Mouse (Mus musculus) thymus, postnatal 4 days (tissue): ENCODE results near the gene Ubxn11.
"Not testable (repeated sequence)": the region's sequence is repeated elsewhere in the genome, so short reads cannot be mapped to it uniquely, and the experiment has no call there.

Experiments
- DNase-seq: peaks from one replicate; pipeline ENCODE4 v3.0.0; 2021

The Ubxn11 gene

DNA sequence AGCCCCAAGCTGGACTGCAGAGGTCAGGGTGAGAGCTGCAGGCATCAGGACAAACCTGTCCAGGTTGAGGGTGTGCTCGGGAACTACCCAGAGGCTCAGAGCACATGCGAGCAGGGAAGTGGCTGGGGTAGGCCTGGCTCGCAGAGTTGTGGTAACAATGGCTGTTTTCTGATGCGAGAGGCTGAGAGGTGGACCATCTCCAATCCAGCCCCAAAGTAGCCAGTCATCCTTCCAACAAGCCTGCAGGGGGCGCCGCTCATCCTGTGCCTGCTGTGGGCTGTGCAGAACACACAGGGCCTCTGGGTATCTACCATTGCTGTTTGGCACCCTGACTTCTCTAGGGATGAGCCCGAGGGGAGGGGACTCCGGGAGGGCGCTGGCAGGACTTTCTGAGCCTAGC, 17.3 kb downstream of the Ubxn11 start:
- peak; percentile 83 for DNase-seq

DNA sequence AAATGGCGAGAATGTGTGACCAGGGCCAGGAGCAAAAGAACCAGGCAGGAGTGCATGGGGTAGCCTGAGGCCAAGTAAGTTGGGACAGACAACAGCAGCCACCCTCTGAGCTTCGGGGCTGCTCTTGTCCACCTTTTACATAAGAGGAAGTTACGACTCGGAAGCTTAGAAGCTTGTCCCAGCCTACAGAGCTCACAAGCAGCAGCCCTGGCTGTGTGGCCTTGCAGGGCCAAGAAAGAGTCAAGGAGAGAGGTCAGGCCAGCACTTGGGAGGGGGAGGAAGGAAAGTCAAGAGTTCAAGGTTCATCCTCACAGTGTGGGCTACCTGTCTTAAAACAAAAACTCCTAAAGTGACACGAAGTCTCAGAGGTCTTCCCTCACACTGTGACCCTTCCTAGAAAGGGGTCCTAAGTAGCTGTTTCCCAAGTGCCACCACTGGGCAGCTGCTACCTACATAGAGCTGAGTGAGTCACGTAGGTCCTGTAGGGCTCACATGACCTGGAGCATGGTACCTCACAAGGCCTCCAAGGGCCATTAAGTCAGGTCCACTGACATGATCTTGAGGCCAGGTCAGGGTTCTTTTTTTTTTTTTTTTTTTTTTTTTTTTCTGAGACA, 17.9 kb downstream of the Ubxn11 start:
- peak; percentile 42 for DNase-seq

DNA sequence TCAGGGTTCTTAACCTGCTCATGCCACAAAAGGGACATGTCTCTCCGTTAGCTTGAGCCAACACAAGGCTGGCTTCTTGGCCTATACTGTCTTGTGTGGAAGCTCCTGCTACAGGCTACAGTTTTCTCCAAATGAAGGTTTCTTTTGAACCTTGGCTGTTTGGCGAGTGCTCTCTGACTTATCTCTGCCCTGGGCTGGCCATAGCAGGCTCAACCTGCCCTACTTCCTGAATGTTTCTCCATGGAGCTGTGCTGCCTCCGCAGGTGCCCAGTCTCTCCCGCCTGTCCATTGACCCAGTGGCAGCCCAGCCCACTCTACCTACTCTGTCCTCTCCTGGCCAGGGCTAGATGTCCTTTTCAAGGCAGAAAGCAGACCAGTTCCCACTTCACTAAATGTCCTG, 18.5 kb downstream of the Ubxn11 start:
- peak; percentile 56 for DNase-seq

DNA sequence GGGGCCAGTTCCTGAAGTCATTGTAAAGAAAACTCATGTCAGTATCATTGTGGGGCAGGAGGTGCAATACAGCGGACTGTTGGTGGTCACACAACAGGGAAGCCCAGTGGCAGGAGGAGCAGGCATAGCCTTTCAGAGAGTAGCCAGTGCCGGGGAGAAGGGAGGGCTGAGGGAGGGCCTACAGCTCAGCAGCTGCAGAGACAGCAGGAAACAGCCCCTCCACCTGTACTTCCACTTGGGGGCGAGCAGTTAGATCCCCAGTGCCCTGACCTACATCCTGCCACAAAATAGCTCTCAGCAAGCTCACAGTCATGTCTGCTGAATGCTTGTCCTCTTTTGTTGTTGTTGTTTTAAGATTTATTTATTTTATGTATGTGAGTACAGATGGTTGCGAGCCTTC, 19.2 kb downstream of the Ubxn11 start:
- peak; percentile 83 for DNase-seq

DNA sequence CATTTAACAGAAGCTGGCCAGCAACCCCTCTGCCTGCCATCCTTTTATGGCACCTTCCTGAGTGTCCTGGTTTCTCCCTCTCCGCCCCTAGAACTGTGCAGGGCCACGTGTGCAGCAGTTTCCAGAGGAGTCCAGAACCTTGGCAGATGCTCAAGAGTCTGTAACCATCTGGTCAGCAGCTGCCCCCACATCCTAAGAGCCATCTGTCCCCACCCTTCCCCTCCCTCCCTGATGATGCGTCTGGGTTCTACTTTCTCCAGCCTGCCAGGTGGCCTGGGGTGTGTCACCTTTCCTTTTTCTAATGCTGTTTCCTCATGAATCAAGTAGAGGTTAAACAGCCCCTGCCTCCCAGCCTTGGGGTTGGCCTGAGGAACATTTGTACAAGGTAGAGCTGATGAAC, 19.9 kb downstream of the Ubxn11 start:
- DNase-seq: peak; percentile 51

DNA sequence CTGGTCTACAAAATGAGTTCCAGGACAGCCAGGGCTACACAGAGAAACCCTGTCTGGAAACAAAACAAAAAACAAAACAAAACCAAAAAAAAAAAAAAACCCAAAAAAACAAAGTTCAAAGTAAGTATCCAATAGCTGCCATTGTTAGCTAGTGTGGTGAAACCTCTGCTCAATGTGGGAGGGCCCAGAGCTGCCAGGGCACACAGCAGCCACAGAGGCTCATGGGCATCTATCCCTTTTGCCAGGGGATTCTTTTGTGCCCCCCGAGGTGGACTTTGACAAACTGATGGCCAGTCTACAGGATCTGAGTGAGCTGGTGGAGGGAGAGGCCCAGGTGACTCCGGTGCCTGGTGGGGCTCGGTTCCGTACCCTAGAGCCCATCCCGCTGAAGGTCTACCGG, 20.8 kb downstream of the Ubxn11 start:
- DNase-seq: no peak

DNA sequence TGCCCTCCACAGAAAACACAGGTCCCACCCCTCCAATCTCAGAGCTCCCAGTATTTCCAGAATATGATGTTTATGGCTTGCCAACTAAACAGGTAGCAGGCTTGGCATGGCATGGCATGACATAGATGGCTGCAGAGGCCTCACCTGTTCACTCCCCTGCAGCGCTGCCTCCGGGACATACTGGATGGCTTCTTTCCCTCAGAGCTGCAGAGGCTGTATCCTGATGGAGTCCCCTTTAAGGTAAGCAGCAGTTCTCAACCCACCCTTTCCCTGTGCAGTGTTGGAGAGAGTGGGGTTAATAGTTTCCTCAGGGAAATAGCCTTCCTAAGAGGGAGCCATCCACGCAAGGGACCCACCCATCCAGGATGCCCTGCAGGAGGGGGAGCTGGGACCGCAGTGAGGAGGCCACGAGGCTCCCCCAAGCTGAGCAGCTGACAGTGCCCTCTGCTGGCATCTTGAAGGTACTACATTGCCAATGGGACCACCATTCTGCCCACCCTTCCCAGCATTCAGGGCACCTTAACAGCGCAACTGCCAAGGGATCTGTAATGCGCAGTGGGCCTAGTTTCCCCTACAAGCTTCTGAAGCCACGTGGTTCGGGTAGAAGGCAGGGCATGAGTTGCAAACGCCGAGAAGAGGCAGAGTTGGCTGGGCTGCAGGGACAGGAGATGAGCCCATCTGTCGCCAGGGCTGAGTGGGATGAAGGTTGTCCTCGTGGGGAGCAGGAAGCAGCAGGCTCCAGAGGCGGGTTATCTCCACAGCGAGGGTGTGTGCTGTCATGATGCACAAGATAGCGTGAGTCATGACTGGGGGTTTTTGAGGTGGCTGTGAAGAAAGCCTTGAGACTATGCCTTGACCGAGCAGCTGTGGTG, 21.5 kb downstream of the Ubxn11 start:
- peak; percentile 85 for DNase-seq

DNA sequence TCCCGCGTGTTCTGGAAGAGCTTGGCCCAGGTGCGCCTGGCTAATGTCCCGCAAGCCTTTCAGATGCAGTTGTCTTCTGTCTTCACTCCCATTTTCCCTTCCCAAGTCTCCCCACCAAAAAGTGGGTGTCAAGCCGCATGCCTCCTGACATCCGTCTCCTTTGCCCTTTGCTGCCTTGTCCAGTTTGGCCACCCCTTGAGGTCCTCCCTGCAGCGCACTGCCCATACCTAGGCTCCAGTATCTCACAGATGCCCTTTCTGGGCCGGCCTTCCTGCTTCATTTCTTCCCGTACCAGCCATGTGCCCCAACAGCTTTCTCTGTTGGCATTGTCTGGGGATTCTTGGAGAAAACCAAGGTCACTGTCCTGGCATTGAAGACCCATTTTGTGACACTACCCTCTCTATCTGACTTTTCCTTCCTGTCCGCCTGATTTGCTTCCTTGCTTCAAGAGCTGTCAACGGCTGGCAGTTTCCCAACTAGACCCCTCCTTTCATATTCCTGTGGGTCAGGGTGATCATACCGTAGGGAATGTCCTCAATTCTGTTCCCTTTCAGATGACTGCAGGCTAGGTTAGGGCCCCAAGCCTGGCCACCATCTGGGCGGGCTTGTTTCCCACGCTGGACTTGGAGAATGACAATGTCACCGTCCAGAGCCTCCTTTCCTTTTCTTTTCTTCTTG, 23.2 kb downstream of the Ubxn11 start:
- DNase-seq: no peak

DNA sequence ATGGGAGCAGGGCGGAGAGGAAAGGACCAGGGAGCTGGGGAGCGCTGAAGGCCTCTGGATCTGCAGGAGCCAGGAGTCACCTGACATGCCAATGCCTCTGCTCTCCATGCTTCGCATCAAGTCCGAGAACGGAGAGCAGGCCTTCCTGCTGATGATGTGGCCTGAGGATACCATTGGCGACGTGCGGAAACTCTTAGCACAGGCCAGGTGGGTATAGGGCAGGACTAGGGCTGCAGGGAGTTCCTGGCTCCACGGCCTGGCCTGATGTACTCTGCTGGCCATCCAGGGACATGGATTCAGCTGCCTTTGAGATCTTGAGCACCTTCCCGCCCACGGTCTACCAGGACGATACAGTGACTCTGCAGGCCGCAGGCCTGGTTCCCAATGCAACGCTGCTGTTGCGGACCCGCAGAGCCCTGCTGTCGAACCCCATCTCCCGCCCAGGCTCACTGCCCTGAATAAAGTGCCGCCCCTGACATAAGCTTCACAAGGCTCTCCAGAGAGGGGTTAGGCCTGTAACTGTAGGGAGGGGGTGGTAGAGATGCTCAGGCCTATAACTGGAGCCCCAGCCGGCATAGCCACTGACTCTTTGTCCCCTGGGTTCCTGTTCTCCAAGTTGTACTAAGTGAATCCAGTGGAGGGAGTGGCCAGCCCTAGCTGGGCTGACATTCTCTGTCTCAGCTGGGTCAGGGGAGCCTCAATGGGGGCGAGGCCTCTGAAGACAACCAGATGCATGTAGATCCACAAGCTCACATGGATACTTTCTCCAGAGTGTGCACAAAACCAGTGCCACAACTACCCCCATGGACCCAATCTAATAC, 24.1 kb downstream of the Ubxn11 start:
- peak; percentile 27 for DNase-seq

DNA sequence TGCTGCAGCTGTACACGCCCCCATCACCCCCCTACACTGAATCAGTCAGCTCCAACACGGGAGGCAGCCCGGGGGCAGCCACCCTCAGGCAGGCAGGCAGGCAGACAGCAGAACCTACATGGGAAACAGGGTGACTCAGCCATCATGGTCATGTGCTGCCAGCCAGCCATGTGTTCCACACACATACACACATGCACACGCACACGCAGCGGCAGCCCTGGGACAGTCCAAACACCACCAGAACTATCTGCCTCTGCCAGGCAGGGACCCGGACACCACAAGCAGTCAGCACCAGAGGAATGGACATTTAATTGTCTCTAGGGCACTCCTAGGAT, 24.7 kb downstream of the Ubxn11 start:
- DNase-seq: no peak

DNA sequence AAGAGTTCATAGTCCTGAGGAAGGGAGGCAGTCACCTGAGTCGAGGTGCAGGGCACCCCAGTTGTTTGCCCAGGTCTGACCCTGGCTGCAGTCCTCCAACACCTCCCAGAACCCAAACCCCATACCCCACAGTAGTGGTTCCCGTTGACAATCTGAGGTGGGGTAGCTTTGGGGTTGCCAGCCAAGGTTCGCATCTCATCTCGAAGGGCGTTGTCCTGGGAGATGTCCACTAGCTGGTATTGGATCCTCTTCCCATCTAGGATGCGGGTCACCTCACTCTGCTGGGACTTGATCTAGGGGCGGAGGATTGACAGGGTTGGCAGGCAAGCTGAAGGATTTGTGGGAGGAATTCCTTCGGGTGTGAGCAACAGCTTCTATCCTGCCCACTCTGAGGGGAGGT, 25.4 kb downstream of the Ubxn11 start:
- peak; percentile 27 for DNase-seq

DNA sequence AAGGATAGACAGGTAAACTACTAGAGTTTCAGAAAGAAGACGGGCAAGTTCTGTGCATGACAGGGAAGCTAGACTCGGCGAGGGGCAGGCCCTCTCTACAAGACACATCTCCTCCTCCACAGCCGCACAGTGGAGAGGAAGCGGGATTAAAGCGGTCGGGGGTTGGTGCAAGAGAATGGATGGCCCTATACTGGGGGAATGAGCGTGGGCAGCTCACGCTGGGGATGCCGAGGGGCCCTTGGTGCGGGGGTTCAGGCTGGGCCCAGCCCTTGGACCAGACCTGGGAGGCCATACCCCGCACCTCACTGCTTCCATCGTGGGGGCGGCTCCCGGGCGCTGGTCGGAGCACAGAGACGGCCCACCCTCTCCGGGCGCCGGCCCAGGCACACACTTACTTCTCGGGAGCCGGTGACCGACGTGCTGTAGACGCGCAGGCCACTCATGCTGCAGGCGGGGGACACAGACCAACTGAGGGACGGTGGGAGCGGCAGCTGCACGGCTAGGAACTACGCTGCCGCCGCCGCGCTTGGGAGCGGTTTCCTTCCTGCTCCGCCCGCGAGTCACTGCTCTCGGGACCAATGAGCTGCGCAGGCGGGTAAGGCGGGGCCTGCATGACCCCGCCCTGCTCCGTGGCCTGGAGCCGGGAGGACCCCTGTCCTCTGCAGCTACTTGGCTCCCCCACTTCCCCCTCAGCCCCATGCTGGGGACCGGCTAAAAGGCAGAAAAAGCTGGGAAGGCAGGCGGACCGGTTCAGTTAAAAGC, 26.0 kb downstream of the Ubxn11 start, which contains the start of gene Sh3bgrl3:
Sh3bgrl3 (minus strand) TSS at position 569 of the 762 bp plus-strand sequence.
- DNase-seq: peak; percentile 94

DNA sequence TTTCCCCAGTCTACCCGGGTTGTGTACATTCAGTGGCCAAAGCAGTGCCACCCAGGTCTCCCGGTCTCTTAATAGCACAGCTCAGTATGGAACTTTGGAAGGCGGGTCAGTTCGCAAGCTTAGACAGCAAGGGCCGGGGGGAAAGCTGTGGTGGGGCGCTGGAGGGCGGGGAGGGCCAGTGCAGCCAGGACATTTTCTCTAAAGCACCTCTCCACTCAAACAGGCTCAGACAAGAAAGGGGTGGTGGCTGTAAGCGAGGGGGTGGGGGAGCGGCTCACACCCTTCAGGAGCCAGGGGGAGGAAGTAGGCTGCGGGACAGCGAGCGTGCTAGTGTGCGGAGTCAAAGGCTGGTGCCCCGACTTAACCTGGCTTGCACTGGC, 26.6 kb downstream of the Ubxn11 start:
- peak; percentile 75 for DNase-seq

DNA sequence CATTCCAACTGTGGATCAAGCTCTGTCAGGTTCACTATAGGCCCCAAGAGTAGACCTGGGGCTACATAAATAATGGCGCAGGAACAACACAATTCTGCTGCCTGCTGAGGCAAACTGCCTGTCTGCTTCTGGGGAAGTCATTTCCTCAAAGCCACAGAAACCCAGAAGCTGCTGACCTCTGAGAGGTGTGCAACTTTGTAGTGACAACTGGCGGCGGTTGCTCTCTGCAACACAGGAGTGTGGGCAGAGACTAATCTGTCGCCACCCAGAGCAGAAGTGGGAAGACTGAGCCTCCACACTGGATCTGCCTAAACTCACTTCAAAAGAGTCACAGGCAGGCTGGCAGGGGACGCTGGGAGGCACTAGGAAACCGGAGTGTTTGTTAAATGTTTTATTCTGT, 27.1 kb downstream of the Ubxn11 start:
- peak; percentile 43 for DNase-seq

DNA sequence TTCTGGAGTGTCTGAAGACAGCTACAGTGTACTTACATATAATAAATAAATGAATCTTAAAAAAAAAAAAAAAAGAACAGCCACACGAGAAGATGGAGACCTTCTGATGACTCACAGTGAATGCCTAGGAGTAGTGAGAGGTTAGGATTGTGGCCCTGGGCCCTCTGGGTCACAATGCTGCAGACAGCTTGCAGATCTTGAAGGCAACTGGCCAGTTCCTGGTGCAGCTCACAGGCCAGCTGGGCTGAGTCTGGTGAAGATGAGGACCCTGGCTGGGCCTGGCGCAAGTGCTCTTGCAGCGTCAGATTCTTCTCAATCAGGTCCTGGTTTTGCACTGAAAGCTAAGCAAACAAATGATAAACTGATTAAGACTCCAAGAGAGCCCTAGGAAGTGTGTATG, 29.7 kb downstream of the Ubxn11 start:
- no peak for DNase-seq

DNA sequence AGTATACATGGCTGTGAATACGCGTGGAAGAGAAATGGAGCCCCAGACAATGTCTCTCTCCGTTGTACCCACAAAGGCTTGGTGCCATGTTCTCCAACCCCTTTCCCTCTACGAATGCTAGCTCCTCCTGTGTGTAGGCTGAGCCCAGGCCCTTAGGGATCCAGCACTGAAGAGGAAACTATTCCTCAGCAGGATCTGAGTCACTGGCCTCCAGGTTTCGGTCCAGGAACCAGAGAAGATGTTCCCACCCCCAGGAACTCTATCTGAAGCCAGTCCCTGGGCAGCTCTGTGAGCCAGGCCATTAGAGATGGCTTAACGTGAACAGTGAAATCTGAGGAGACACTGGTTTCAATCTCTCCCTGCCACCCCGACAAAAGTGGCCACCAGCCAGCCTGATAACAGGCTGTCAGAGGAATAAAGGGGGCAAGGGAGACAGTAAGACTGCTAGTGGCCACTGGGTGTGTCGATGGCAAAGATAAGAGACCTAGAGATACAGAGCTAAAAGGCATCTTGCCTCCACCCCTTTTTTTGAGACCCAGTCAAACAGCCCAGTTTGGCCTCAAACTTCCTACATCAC, 30.2 kb downstream of the Ubxn11 start:
- DNase-seq: no peak

DNA sequence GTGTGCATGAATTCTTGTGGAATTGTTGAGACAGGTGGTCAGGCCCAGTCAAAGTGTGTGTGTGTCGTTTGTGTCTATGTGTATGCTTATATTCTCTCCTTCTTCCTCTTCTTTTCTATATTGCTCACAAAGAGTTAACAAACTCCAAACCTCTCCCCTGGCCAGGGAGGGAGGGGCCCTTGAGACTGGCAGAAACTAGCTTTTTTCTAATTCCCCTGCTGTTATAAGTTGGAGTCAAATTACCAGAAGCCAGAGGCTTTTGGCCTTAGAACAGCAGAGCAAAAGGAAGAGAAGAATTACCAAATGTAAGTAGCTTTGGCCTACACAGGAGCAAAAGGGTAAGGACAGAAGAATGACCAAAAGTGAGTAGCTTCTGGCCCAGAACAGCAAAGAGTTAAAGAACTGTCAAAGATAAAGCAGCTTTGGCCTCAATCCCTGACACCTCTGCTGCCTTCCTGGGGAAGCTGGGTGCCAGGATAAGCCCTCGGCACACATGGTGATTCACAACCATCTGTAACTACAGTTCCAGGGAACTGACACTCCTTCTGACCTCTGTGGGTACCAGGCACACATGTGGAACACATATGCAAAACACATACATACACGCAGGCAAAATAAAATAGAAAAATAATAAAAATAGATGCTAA, 34.0 kb downstream of the Ubxn11 start:
- DNase-seq: no peak

DNA sequence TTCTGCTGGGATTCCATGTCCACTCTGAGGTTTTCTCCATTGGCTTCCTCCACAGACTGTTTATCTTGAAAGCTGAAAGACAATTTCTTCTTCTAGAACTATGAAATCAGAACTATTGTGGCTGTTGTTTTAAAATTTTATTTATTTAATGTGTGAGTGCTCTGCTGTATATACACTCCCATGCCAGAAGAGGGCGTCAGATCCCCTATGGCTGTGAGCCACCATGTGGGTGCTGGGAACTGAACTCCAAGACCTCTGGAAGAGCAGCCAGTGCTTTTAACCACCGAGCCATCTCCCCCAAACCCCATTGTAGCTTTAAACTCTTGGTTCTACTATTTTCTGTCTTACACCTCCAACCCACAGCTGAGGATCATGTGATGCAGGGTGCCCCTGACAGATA, 36.5 kb downstream of the Ubxn11 start:
- DNase-seq: no peak

DNA sequence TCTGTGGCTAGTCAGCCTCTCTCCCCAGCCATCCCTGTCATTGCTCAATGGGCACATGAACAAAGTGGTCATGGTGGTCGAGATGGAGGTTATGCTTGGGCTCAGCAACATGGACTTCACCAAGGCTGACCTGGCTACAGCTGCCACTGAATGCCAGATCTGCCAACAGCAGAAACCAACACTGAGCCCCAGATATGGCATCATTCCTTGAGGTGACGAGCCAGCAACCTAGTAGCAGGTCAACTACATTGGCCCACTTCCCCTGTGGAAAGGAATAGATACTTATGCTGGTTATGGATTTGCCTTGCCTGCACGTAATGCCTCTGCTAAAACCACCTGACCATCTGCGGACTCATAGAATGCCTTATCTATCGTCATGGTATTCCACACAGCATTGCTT, 41.9 kb downstream of the Ubxn11 start:
- not testable (repeated sequence) for DNase-seq

DNA sequence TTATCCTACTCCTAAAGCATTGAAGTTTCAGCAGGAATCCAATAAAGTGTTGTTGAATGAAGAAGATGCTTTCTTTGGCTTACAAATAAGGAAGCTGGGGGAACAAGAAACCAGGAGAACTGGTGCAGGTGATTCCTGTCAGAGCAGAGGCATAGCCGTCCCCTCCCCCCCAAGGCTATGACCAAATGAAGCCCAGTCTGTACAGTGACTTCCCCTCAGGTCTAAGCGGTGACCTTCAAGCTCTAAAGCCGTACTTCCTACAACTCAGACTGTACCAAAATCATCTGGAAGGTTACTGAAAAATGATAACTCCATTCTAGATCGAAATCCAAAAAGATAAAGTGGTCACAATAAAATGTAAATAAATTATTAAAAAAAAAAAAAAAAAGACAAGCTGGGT, 47.0 kb downstream of the Ubxn11 start:
- no peak for DNase-seq

DNA sequence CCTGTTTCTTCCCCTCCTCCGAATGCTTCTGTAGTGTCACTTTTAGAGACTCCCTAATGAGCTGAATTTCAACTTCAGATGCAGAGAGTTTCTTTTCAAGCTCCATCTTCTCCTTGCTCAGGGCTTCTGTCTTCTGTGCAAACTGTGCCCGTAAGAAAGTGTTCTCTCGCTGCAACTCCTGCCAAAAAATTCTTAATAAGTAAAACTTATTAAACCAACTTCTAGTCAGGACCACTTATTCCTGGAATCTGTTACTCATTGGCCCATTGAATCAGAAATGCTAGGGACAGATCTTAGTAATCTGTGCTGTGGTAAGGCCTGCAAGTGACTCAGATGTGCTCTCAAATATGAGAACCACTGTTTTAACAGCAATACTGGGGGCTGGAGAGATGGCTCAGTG, 49.7 kb downstream of the Ubxn11 start:
- DNase-seq: no peak

DNA sequence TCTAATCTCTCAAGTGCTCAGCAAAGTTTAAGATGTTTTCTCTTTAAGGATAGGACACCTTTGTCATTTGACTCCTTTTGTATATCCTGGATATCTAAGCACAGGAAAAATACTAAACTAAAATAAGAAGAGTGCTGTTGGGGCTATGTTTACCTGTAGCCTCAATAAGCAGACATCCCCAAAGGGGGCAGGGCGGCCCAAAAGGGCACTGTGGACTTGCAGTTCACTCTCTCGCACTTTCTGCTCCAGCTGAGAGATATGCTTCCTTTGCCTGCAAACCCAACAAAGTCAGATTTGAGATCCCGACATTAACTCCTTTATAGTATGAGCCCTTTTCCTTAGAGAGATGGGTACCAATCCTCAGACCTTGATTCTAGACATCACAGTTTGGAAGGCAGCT, 51.3 kb downstream of the Ubxn11 start:
- no peak for DNase-seq
